Mouse (Mus musculus) hindbrain, embryonic 13.5 days (tissue): ENCODE data around the gene Gpi1. TPM values are rescaled to one million over a fixed set of nuclear protein-coding genes. Genes with fewer than 3 reads are reported as not detected.

Source experiments
- ATAC-seq: fragments of 200-750 bp; cut with Nextera tagmentation; 2 replicates; pipeline ENCODE4 v1.8.0; 2017; ENCODE audit warnings: moderate TSS enrichment; ENCODE audit not compliant: low FRiP score
- H3K27ac ChIP-seq: fragments of 300-500 bp; sonication (generic); 2 replicates; pipeline ENCODE4 v1.5.1; 2015; ENCODE audit warnings: inconsistent platforms, mild to moderate bottlenecking, moderate library complexity
- H3K27me3 ChIP-seq: fragments of 300-500 bp; sonication (generic); 2 replicates; pipeline ENCODE4 v1.6.1; 2015; ENCODE audit warnings: mild to moderate bottlenecking, inconsistent platforms
- H3K36me3 ChIP-seq: fragments of 300-500 bp; sonication (generic); 2 replicates; pipeline ENCODE4 v1.6.1; 2015; ENCODE audit warnings: mild to moderate bottlenecking, inconsistent platforms
- H3K4me1 ChIP-seq: fragments of 300-500 bp; sonication (generic); replicated peaks from 2 replicates; pipeline ENCODE4 v1.6.1; 2015; ENCODE audit warnings: inconsistent platforms
- H3K4me2 ChIP-seq: fragments of 300-500 bp; sonication (generic); 2 replicates; pipeline ENCODE4 v1.6.1; 2015; ENCODE audit warnings: inconsistent platforms, mild to moderate bottlenecking, moderate library complexity
- H3K4me3 ChIP-seq: fragments of 300-500 bp; sonication (generic); 2 replicates; pipeline ENCODE4 v1.5.1; 2015; ENCODE audit warnings: mild to moderate bottlenecking, inconsistent platforms
- H3K9ac ChIP-seq: fragments of 300-500 bp; sonication (generic); 2 replicates; pipeline ENCODE4 v1.6.1; 2015; ENCODE audit warnings: mild to moderate bottlenecking, inconsistent platforms
- H3K9me3 ChIP-seq: fragments of 300-500 bp; sonication (generic); 2 replicates; pipeline ENCODE4 v1.6.1; 2016; ENCODE audit warnings: inconsistent platforms
- WGBS: fragments of 180-500 bp; shearing (Covaris S2); methylation state at CpG from one replicate; pipeline ENCODE4 v1.1.7; 2015; 5-methylcytosine and 5-hydroxymethylcytosine counted together
- polyA plus RNA-seq: library from polyadenylated mRNA; unstranded; fragments of >200 nt; fragmentation: Nextera tagmentation; extraction: Ambion mirVana; gene quantifications from 2 replicates; pipeline ENCODE4 v1.2.1, GENCODE M21; 2015

Gpi1 gene
- 216 TPM in 2 replicates for polyA plus RNA-seq

DNA sequence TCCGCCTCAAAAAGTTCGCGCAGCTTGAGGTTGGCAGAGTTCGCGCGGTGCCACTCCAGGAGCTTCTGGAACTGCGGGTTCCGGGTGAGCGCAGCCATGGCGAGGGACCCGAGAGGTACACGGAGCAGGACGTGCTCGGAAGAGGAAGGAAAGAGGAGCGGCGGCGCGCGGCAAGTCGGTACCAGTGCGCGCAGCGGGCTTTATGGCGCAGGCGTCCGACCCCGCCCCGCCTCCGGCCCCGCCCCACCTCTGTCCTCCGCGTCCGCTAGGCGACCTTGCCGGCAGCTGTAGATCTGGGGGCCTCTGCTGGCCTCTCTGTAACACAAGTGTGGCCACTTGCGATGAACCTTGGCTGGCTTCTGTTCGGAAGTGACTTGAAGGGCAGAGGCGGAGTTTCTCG, at the start of gene Gpi1:
TSS of gene Gpi1 (minus strand) at position 221 of the 400 bp plus-strand sequence.
- peak; percentile 52 for ATAC-seq
- Histone ChIP-seq H3K27me3 (no peaks in the 10 kb centered on the region), H3K27ac (peak within 1 kb of the TSS; percentile 85), H3K4me2 (peak within 1 kb of the TSS; percentile 82), H3K4me3 (peak within 1 kb of the TSS; percentile 70), H3K9ac (peak within 1 kb of the TSS; percentile 79), H3K36me3 (peaks cover 26% of the 10 kb centered on the region), H3K4me1 (peaks cover 53% of the 10 kb centered on the region), H3K9me3 (no peaks in the 10 kb centered on the region)
- WGBS: under 1% methylated on average over 38 of the region's 39 CpGs

GRCm38 (mm10) chr7:34277656-34278055, 47.5 kb upstream of the Gpi1 start:
- Histone ChIP-seq H3K4me2 (no peak overlapping the region), H3K27ac (no peak overlapping the region), H3K4me3 (no peak overlapping the region), H3K27me3 (no peaks in the 10 kb centered on the region), H3K4me1 (no peaks in the 10 kb centered on the region), H3K9ac (no peak overlapping the region), H3K9me3 (no peaks in the 10 kb centered on the region), H3K36me3 (no peaks in the 10 kb centered on the region)
- ATAC-seq: no peak
- WGBS: 90% methylated on average over 2 of the region's 2 CpGs

DNA sequence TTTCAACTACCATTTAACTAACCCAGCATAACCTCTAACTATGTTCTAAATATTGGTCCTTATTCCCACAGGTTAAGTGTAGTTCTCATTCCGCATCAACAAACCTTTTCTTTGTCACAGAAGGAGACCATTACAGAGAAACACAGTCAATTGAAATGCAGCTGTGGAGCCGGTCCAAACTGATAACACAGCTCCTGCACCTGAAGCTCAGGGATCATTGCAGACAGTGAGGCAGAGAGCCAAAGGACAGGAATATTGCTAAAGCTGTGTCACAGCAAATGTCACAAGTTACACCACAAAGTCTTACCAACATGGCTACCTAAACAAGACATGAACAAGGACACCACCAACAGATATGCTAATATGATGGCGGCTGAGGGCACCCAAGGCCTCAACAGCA, 45.9 kb upstream of the Gpi1 start:
- Histone ChIP-seq H3K9ac (no peak overlapping the region), H3K4me2 (no peak overlapping the region), H3K36me3 (no peaks in the 10 kb centered on the region), H3K4me1 (no peaks in the 10 kb centered on the region), H3K27ac (no peak overlapping the region), H3K27me3 (no peaks in the 10 kb centered on the region), H3K9me3 (no peaks in the 10 kb centered on the region), H3K4me3 (no peak overlapping the region)
- WGBS: 97% methylated on average over 3 of the region's 3 CpGs
- ATAC-seq: no peak

DNA sequence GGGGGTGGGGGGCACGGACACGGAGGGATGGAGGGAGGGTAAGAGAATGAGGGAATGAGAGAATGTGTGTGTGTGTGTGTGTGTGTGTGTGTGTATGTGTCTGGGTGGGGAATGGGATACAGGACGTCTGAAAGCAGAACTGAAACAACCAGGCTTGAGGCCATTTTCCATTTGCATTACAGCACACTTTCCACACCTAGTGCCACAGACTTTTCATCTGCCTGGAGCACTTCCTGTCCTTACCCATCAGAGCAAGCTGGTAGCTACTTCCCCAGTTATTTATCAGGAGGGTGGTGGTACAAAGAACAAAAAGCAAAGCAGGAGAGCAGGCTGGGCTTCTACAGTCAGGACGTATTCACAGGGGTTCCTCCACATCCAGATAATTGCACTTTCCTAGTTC, 42.3 kb upstream of the Gpi1 start:
- Histone ChIP-seq H3K4me1 (no peaks in the 10 kb centered on the region), H3K9ac (no peak overlapping the region; the same call in 1 of the 2 replicates), H3K9me3 (no peaks in the 10 kb centered on the region), H3K27ac (no peak overlapping the region), H3K4me2 (no peak overlapping the region), H3K4me3 (no peak overlapping the region), H3K36me3 (no peaks in the 10 kb centered on the region), H3K27me3 (no peaks in the 10 kb centered on the region)
- no peak for ATAC-seq
- WGBS: 75% methylated on average over 4 of the region's 4 CpGs

DNA sequence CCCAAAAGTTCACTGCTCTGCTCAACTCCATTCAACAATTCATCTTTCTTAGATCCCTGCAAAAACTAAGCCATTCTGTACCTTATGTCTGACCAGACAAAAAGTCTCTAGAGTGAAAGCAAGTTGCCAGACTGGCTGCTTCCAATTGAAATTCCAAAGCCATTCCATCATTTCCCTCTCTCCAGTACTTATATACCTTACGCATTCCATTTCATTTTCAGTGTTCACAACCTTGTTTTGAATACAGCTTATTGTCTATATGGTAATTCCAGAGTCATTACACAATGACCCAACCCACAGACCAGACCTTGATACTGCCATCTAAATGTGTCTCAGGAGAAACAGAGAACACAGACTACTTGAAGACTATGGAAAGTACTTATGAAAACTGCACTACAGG, 38.3 kb upstream of the Gpi1 start:
- H3K36me3 ChIP-seq: peaks cover 3% of the 10 kb centered on the region
- no peak overlapping the region for H3K9ac ChIP-seq
- H3K27ac ChIP-seq: no peak overlapping the region
- H3K4me2 ChIP-seq: no peak overlapping the region
- ATAC-seq: no peak
- H3K4me3 ChIP-seq: no peak overlapping the region
- H3K9me3 ChIP-seq: no peaks in the 10 kb centered on the region
- H3K4me1 ChIP-seq: 0 out of 2 replicates have a peak, but pooled peaks cover 3% of the 10 kb centered on the region
- WGBS: 76% methylated on average over 1 of the region's 1 CpGs
- no peaks in the 10 kb centered on the region for H3K27me3 ChIP-seq

- Histone ChIP-seq H3K9me3 (no peaks in the 10 kb centered on the region), H3K36me3 (peaks cover 20% of the 10 kb centered on the region), H3K27me3 (no peaks in the 10 kb centered on the region), H3K9ac (no peak overlapping the region; the same call in 1 of the 2 replicates), H3K4me3 (no peak overlapping the region), H3K4me2 (no peak overlapping the region), H3K27ac (peak overlapping the region; percentile 52; the same call in 1 of the 2 replicates), H3K4me1 (0 out of 2 replicates have a peak, but pooled peaks cover 3% of the 10 kb centered on the region)
- no peak for ATAC-seq
These were observed 36.3 kb upstream of the Gpi1 start for GRCm38 (mm10) chr7:34266421-34266820.

GRCm38 (mm10) chr7:34265876-34266346, 35.8 kb upstream of the Gpi1 start:
- Histone ChIP-seq H3K4me1 (0 out of 2 replicates have a peak, but pooled peaks cover 3% of the 10 kb centered on the region), H3K4me3 (no peak overlapping the region), H3K27me3 (no peaks in the 10 kb centered on the region), H3K9me3 (no peaks in the 10 kb centered on the region), H3K9ac (no peak overlapping the region), H3K27ac (no peak overlapping the region), H3K4me2 (no peak overlapping the region), H3K36me3 (peaks cover 23% of the 10 kb centered on the region)
- ATAC-seq: no peak
- WGBS: 71% methylated on average over 5 of the region's 5 CpGs

DNA sequence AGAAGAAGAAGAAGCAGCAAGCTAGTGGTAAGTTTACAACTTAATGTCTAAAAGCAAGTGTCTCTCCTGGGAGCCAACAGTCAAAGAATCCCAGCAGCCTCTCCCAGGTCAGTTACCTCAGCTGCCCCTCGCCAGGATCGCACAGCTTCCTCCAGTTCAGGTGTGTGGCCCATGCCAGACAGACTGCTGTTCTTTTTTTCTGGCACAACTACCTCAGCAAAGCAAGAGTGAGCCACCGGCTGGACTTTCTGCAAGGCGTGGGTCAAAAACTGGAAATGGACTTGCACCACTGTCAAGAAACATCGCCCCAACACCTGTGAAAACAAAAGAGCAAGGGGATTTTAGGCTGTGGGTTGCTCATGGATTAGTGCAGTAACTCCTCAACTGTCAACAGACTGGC, 33.3 kb upstream of the Gpi1 start:
- WGBS: 89% methylated on average over 5 of the region's 5 CpGs
- Histone ChIP-seq H3K9ac (no peak overlapping the region), H3K36me3 (peaks cover 27% of the 10 kb centered on the region), H3K27ac (no peak overlapping the region), H3K4me2 (no peak overlapping the region), H3K27me3 (no peaks in the 10 kb centered on the region), H3K4me1 (0 out of 2 replicates have a peak, but pooled peaks cover 3% of the 10 kb centered on the region), H3K9me3 (no peaks in the 10 kb centered on the region), H3K4me3 (no peak overlapping the region)
- no peak for ATAC-seq

- Histone ChIP-seq H3K4me2 (no peak overlapping the region), H3K27ac (no peak overlapping the region), H3K9ac (no peak overlapping the region), H3K36me3 (peaks cover 67% of the 10 kb centered on the region), H3K27me3 (no peaks in the 10 kb centered on the region), H3K4me1 (no peaks in the 10 kb centered on the region), H3K9me3 (no peaks in the 10 kb centered on the region), H3K4me3 (no peak overlapping the region)
- 92% methylated on average over 1 of the region's 1 CpGs for WGBS
- ATAC-seq: no peak
These were observed 28.3 kb upstream of the Gpi1 start for GRCm38 (mm10) chr7:34258407-34258806.

DNA sequence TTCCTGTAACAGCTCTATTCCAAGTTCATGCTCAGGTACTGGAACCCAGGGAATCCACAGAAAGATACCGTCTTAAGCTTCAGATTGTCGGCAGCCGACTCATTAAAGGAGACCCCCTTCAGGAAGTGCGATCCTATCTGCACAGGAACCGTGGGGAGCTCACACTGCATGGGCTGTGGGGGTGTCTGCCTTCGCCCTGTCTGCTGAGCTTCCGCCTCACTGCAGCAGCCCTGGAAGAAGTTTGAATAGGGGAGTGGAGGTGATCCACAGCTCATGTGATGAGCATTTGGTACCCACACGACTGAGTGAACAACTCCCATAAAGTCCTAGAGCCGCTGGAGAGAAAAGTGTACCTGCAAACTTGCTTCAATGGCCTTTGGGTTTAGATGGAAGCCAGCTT, 27.1 kb upstream of the Gpi1 start:
- Histone ChIP-seq H3K4me2 (no peak overlapping the region), H3K27me3 (no peaks in the 10 kb centered on the region), H3K9me3 (no peaks in the 10 kb centered on the region), H3K36me3 (peaks cover 67% of the 10 kb centered on the region), H3K4me3 (no peak overlapping the region), H3K4me1 (no peaks in the 10 kb centered on the region), H3K27ac (no peak overlapping the region), H3K9ac (no peak overlapping the region)
- 84% methylated on average over 9 of the region's 9 CpGs for WGBS
- no peak for ATAC-seq

GRCm38 (mm10) chr7:34255916-34256315, 25.8 kb upstream of the Gpi1 start:
- H3K36me3 ChIP-seq: peaks cover 57% of the 10 kb centered on the region
- 98% methylated on average over 1 of the region's 1 CpGs for WGBS
- H3K9me3 ChIP-seq: no peaks in the 10 kb centered on the region
- H3K9ac ChIP-seq: no peak overlapping the region
- H3K4me2 ChIP-seq: no peak overlapping the region
- no peaks in the 10 kb centered on the region for H3K4me1 ChIP-seq
- peak overlapping the region; percentile 37; the same call in 1 of the 2 replicates for H3K27ac ChIP-seq
- no peak overlapping the region for H3K4me3 ChIP-seq
- no peaks in the 10 kb centered on the region for H3K27me3 ChIP-seq
- ATAC-seq: no peak

DNA sequence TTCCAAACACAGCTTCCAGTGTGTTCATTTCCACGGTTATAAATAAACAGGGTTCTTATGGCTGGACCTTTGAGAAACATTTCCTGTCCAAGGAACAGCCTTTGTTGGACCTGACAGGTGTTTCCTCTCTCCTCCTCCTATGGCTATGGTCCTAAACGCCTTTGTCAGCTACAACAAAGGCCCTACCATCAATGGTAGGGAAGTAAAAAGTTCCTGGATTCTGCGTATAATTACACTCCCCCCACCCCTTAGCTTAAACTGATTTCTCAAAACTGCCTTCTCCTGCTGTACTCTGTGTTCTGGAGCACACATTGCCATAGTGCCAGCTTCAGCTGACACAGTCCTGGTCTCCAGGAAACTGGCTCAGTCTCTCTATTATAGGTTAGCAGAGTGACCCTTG, 25.0 kb upstream of the Gpi1 start:
- Histone ChIP-seq H3K27me3 (no peaks in the 10 kb centered on the region), H3K4me2 (no peak overlapping the region), H3K4me1 (no peaks in the 10 kb centered on the region), H3K27ac (no peak overlapping the region), H3K4me3 (no peak overlapping the region), H3K9ac (no peak overlapping the region), H3K36me3 (peaks cover 60% of the 10 kb centered on the region), H3K9me3 (no peaks in the 10 kb centered on the region)
- no peak for ATAC-seq
- 87% methylated on average over 3 of the region's 3 CpGs for WGBS

DNA sequence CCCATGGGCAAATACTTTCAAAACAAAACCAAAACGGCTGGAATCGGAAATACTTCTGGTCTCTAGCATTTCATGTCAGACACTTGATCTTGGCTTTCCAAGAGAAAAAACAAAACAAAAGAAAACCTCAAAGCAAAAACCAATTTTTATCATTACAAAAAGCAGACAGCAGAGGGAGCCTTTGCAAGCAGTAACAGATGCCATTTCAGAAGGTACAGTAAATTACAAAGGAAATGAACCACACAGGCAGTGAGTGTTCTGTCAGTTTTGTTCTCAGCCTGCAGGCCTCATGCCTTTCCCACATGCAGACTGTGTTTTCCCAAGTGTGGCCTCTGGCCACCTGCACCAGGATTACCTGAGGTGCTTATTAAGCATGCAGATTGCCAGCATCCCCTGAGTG, 21.9 kb upstream of the Gpi1 start:
- no peak overlapping the region for H3K4me3 ChIP-seq
- H3K4me2 ChIP-seq: no peak overlapping the region
- H3K9me3 ChIP-seq: no peaks in the 10 kb centered on the region
- no peaks in the 10 kb centered on the region for H3K4me1 ChIP-seq
- H3K9ac ChIP-seq: no peak overlapping the region
- H3K36me3 ChIP-seq: peaks cover 67% of the 10 kb centered on the region
- ATAC-seq: no peak
- no peaks in the 10 kb centered on the region for H3K27me3 ChIP-seq
- 90% methylated on average over 2 of the region's 2 CpGs for WGBS
- peak overlapping the region; percentile 58 for H3K27ac ChIP-seq
